Mouse (Mus musculus) E14TG2a.4 (cell line): ENCODE results near the gene Dpy19l2.

Source experiments
- H3K27me3 ChIP-seq: 2 replicates; pipeline ENCODE4 v1.6.1; 2014; ENCODE audit warnings: low read length, control low read depth; ENCODE audit not compliant: insufficient read depth
- H3K36me3 ChIP-seq: 2 replicates; pipeline ENCODE4 v1.6.1; 2014; ENCODE audit warnings: low read length, control low read depth; ENCODE audit not compliant: insufficient read depth
- H3K4me1 ChIP-seq: replicated peaks from 2 replicates; pipeline ENCODE4 v1.6.1; 2014; ENCODE audit warnings: low read depth, low read length, control low read depth
- H3K4me3 ChIP-seq: replicated peaks from 2 replicates; pipeline ENCODE4 v1.5.1; 2014; ENCODE audit warnings: mild to moderate bottlenecking, low read length
- H3K9me3 ChIP-seq: 2 replicates; pipeline ENCODE4 v1.6.1; 2014; ENCODE audit warnings: low read length, control low read depth
- CTCF ChIP-seq: conservative IDR thresholded peaks from 2 replicates; pipeline ENCODE4 v1.5.1; 2014; ENCODE audit warnings: low read length
- NANOG ChIP-seq: IDR thresholded peaks from 2 replicates; pipeline ENCODE4 v1.6.1; 2014; ENCODE audit warnings: borderline replicate concordance, low read length, mixed read lengths
- POU5F1 ChIP-seq: IDR thresholded peaks from 2 replicates; pipeline ENCODE4 v1.6.1; 2014; ENCODE audit warnings: low read length, borderline replicate concordance

Gene Dpy19l2

DNA sequence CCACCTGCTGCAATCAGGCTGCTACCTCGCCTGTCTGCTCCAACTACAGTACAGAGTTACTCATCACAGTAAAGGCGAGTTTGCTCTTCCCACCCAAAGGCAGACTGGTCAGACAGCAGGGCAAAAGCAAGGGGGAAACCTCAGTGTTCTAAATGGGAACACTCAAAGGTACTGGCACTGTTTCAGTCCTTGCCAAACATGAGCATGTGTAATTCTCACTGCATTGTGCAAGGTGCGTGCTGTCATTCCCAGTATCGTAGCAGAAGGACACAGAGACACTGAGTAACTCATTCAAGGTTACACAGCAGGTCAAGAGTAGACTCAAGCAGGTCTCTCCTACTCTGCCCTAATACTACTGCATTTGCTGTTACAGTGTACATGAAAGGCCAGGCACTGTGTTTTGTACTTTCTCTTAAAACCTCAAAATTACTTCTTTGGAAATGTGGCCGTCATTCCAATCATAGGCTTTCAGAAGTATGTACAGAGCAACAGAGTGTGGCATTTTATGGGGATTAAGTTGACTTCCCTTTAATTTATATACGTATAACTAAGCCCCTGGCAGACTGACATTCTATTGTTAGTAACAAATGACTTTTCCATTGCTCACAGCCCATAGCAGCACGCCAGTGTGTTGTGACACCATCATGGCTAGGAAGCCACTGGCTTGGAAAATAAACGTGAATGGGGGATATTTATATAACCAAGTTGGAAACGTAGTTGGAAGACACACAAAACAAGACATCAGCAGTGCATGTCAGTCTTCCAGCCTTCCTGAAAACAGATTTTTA is 182.6 kb downstream of the Dpy19l2 start:
- H3K27me3 ChIP-seq: peaks cover 2% of the 10 kb centered on the region; the same call in 1 of the 2 replicates
- TF ChIP-seq NANOG: no peak
- no peaks in the 10 kb centered on the region for H3K36me3 ChIP-seq
- H3K9me3 ChIP-seq: no peaks in the 10 kb centered on the region
- H3K4me1 ChIP-seq: no peaks in the 10 kb centered on the region; the same call in 1 of the 2 replicates
- no peak overlapping the region for H3K4me3 ChIP-seq

DNA sequence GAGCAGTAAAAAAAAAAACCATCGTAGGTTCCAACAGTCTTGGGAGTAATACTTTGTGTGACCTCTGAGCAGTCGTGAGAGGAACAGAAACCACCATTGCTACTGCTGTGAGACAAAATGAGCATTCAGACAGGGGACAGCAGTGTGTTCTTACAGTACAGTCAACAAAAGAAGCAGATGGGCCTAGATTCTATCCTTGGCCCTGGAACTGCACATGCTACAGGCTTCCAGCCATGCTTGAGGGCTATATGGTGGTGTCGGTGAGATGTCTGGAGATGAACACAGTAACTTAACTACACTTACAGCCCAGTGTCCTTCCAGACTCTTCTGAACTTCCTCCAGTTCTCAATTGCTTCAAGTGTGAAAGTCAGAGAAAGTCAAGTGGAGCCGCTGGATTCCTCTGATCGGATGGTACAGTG is 184.0 kb downstream of the Dpy19l2 start:
- H3K4me1 ChIP-seq: no peaks in the 10 kb centered on the region; the same call in 1 of the 2 replicates
- TF ChIP-seq POU5F1 (no peak), NANOG (no peak), CTCF (no peak)
- peaks cover 2% of the 10 kb centered on the region; the same call in 1 of the 2 replicates for H3K27me3 ChIP-seq
- no peak overlapping the region for H3K4me3 ChIP-seq
- no peaks in the 10 kb centered on the region for H3K36me3 ChIP-seq
- H3K9me3 ChIP-seq: no peaks in the 10 kb centered on the region

DNA sequence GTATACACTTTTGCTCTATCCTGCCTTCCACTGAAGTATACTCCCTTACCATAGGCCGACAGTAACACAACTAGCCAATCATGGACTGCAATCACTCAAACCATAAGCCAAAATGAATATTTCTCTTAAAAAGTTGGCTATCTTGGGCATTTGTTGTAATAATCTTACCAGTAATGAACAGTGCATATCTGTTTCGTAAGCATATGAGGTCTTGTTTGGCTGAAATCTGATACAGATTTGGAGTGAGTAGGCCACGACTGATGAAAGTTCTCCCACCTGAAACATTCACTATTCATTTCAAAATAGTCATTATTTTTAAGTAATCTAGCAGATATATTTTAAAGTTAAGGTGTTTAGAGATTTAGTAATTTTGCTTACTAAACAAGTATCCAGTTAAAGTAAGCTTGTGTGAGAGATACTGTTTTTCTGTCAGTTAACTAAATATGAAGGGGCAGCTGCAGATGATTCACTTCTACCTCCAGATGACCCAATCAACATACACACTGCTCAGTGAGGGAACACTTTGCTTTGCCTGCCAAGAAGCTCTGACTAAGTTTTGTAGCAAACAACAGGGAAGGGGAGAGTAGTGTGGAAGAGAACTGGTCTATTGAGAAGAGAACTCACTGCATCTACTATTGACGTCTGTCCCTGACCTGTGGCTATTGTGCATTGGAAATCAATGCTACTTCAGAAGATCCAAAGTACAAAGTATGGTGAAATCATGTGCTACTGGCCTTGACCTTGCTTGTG is 184.5 kb downstream of the Dpy19l2 start:
- H3K4me1 ChIP-seq: no peaks in the 10 kb centered on the region; the same call in 1 of the 2 replicates
- H3K4me3 ChIP-seq: no peak overlapping the region
- H3K36me3 ChIP-seq: no peaks in the 10 kb centered on the region
- TF ChIP-seq CTCF (no peak), NANOG (no peak), POU5F1 (no peak)
- H3K9me3 ChIP-seq: no peaks in the 10 kb centered on the region
- peaks cover 2% of the 10 kb centered on the region; the same call in 1 of the 2 replicates for H3K27me3 ChIP-seq

DNA sequence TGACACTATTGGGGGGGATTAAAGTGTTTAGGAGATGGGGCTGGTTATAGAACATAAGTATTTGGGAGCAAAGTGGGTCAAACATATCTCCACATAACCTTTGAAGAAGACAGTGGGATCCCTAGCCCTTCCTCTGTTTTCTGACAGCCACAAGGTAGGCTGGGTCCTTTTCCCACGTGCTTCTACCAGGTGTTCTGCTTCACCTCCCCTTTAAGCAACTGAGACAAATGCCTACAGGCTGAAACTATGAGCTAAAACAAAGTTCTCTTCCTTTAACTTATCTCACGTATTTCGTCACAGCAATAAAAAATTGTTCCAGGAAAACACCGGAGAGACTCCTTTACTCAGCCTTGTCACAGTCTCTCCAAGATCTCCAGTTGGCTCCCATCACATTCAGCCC is 187.2 kb downstream of the Dpy19l2 start:
- peaks cover 24% of the 10 kb centered on the region for H3K4me1 ChIP-seq
- H3K4me3 ChIP-seq: no peak overlapping the region
- no peaks in the 10 kb centered on the region for H3K9me3 ChIP-seq
- H3K27me3 ChIP-seq: no peaks in the 10 kb centered on the region
- TF ChIP-seq CTCF (no peak), POU5F1 (no peak), NANOG (no peak)
- no peaks in the 10 kb centered on the region for H3K36me3 ChIP-seq
